Mouse (Mus musculus): ENCODE measurements around the gene Acss1. TPM values are rescaled to one million over a fixed set of nuclear protein-coding genes. Genes with fewer than 3 reads are reported as not detected.

Acss1 gene
- 10 to 100 TPM; 23.2 to 29.1 TPM for total RNA-seq (2021)
- long read RNA-seq, experiment 1, transcript Acss1-201 (14 exons, 3,618 nt) = major isoform, 30 of 43 reads
- long read RNA-seq, experiment 1, partial matches to known transcripts = 0 of 43 reads
- long read RNA-seq, experiment 1, other reads (novel, unspliced or antisense) = 13 of 43 reads
- long read RNA-seq, experiment 2, transcript Acss1-201 (14 exons, 3,618 nt) = major isoform, 20 of 22 reads
- long read RNA-seq, experiment 2, partial matches to known transcripts = 1 of 22 reads
- long read RNA-seq, experiment 2, other reads (novel, unspliced or antisense) = 1 of 22 reads

DNA sequence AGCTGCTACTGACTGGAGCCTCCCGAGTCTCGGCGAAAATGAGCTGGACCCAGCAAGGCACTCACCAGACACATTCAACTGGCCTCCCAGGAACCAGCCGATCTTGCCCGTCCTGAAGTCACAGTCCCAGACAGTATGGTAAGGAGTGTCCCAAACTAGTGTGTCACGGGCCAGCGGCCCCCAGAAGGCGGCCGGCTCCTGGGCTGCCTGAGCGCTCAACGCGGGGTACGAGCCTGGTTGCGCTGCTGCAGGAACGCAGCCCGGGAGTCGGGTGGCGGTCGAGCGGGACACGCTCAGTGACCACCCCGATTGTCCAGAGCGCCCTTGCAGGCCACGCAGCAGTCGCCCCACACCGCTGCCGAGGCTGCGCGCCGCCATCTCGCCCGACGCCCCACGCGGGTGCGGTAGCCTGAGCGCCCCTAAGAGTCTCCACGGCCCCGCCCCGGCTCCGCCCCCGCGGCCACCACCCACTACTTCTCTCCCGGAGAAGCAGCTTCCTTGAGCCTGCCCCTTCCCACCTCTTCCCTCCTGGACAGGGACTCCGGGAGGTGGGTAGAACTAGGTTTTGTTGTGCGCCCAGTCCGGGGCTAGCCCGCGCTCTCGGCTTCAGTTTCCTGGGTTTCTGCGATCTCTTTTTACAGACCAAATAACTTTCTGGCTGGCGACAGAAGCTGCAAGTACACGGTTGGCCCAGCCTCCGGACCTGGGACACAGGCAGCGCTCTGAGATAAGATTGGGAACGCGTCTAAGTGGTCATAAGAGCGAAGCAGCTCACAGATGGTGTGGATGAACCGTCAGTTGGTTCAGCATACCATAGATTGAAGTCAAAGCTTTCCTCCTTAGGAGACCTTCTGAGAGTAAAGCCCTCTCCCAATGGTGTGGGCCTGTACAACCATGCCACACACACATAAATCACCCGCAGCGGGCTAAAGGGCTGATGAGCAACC is at the start of gene Acss1:
TSS of gene Acss1 (minus strand) at position 681 of the 947 bp plus-strand sequence.
- DNase-seq = peak; percentile 85 to 89

DNA sequence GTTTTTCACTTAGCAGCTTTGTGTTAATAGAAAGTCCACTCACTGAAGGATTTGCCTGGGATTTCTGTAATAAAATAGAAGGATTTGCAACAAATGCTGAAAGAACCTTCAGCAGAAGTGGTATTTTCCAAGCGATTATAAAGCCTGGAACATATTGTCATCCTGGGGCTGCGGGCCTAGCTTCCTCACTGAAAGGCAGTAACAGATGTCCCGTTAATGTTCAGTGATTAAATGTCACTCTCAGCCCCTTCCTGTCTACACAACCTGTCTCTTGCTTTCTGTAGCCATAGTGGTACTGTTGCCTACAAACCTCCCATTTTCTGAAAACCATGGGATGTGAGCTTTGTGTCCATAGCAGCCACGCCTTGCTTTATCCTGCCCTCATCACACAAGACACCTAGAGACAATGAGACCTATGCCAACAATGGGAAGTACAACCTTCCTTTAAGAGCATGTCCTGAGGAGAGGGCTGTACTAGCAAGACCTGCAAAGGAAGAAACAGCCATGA is 43.9 kb upstream of the Acss1 start:
- no peak for DNase-seq

- no peak for DNase-seq
These were observed 23.3 kb upstream of the Acss1 start for GRCm38 (mm10) chr2:150691481-150692170.

DNA sequence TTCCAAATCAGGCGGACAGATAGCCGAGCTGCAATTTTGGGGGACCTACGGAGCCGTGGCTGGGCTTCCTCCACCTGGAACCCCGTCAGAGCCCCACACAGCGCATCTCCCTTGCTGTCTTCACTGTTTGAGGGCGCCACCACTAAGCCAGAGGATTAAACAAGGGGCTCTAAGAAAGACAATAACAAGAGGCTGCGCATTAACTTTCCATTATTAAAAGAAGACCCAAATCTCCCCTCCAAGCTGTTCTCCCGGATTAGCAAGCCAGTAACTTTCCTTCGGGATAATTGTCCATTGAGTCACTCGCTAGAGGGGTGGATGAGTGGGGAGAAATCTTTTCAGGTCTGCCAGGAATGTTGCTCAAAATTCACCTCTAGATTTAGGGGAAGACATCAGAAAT is 21.9 kb upstream of the Acss1 start:
- no peak for DNase-seq

GRCm38 (mm10) chr2:150689223-150689800 is 21.0 kb upstream of the Acss1 start, which contains the start of gene Vsx1:
TSS of gene Vsx1 (minus strand) at chr2:150689360.
- no peak for DNase-seq

- peak; percentile 54 to 66 for DNase-seq
These were observed 20.4 kb upstream of the Acss1 start for GRCm38 (mm10) chr2:150688541-150689186.

DNA sequence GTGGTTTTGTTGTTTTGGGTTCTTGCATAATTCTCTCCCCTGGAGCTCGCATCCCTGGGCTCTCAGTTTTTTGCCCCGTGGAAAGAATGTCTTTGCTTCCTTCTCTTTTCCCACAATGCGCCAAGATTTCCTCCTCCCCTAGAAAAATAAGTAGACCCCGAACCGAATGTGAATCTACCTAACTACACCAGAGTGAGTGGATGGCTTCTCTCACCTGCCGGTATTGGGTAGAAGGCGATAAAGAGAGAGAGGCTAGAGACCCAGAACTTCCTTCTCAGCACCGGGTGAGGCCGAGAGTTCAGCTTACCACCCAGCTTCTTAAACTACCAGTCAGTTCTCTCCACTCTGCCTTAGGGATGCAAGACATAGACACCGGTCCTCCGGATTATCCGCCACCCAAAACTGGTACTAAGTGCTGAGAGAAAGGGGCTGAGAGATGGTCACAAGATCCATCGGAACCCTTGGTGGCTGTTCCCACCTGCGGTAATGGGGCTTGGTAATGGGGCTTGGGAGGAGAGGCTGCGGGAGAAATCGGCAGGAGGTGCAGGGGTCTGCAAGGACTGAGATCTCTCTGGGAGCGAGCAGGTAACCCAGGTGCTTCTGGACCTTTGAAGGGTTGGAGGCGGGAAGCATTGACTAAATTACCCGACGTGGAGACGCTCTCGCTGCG is 19.7 kb upstream of the Acss1 start:
- DNase-seq = no peak

DNA sequence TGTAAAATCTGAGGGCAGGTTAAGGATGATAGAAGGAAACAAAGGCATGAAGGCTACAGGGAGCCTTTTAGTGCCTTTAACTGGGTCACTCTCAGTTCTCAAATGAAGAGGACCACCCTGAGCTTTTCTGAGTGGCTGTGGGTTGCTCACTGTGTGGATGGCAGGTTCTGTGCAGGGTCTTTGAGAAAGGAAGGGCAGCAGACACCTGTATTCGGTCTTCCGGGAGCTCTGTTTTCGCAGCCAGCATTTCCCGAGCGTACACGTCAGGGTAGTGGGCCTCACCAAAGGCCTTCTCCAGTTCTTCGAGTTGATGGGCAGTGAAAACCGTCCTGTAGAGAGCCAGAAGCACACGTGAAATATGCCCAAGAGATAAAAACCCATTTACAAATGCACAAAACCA is 17.1 kb upstream of the Acss1 start:
- DNase-seq = no peak

- DNase-seq = no peak
These were observed 16.2 kb upstream of the Acss1 start for GRCm38 (mm10) chr2:150684451-150684850.

- no peak for DNase-seq
These were observed 13.3 kb upstream of the Acss1 start for GRCm38 (mm10) chr2:150681581-150681980.

- DNase-seq = peak; percentile 80 to 82
These were observed 10.1 kb upstream of the Acss1 start for GRCm38 (mm10) chr2:150678392-150678791.

- no peak for DNase-seq
These were observed 7.2 kb upstream of the Acss1 start for GRCm38 (mm10) chr2:150675525-150675924.

DNA sequence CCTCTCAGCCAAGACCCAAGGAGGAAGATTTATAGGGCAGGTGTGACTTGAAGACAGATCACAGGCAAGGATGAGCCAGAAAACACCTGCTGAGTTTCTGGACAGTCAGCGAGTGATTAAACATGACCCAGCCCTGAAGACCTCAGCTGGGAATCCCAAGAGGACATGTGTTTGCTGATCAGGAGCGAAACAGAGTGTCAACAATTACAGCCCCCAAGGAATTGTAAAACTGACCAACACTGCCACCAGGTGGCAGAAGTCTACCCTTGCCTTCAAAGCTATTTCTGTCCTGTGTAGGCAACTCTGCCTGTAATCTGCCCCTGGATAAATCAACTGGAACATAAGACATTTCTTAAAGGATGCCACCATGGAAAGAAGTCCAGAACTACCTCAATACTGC is 6.6 kb upstream of the Acss1 start:
- peak; percentile 62 to 73 for DNase-seq

GRCm38 (mm10) chr2:150673929-150674328 is 5.6 kb upstream of the Acss1 start:
- DNase-seq = no peak

- no peak for DNase-seq
These were observed 3.5 kb upstream of the Acss1 start for GRCm38 (mm10) chr2:150671609-150672290.

GRCm38 (mm10) chr2:150670926-150671325 is 2.6 kb upstream of the Acss1 start:
- DNase-seq = no peak

GRCm38 (mm10) chr2:150669454-150670045 is 1.2 kb upstream of the Acss1 start:
- peak in 1 of 2 experiments; percentile 24 for DNase-seq

DNA sequence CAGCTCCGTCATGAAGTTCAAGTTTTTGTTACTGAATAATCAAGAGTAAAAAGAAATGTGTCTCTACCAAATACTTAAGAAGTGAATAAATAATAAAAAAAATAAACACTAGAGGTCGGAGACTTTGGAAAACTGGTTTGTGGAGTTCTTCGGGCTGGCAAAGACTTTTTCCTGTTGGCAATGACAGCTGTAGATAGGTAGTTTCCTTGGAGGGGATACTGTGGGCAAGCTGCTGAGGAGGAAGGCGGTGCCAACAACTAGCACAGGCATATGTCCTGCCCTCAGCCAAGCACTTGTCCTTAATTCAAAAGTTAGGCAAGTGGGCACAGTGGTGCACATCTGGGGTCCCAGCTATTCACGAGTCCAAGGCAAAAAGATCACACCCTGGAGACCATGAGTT is 656 bp upstream of the Acss1 start:
- DNase-seq = no peak

DNA sequence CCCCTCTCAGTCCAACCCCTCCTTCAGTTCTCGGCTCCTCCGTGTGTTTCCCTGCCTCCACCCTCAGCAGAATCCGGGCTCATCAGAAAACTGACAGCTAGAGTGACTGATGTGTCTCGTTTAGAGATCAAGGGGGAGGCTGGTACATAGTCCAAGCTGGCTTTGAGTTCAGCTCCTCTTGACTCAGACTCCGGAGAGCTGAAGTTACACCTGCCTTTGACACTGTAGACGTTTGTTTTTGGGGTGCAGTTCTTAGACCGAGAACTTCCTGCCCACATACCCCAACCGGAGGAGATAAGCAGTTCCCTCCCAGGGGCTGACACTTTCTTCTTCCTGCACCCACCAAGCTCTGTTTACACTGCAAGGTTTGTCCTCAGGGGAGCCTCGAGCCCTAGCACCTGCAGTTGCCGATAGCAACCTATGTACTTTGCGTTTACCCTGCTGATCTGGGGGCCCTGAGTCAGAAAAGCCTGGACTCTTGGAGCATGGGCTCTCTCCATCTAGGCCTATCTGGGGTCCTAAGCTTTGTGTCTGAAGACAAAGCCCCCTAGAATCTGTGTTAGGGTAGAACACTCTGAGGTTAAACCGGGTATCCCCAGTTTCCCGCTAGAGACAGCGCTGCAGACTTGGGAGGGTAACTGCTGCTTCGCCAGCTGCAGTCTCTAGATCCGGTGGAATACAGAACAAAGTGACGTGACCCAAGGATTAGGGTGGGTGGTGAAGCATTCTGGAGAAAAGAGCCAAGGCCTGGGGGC is 1.1 kb downstream of the Acss1 start:
- no peak for DNase-seq
